Mouse (Mus musculus): ENCODE results near the gene Rps16. TPM values are rescaled to one million over a fixed set of nuclear protein-coding genes. Genes with fewer than 3 reads are reported as not detected.

The Rps16 gene
- polyA plus RNA-seq, 1 experiment: 6,019 TPM

DNA sequence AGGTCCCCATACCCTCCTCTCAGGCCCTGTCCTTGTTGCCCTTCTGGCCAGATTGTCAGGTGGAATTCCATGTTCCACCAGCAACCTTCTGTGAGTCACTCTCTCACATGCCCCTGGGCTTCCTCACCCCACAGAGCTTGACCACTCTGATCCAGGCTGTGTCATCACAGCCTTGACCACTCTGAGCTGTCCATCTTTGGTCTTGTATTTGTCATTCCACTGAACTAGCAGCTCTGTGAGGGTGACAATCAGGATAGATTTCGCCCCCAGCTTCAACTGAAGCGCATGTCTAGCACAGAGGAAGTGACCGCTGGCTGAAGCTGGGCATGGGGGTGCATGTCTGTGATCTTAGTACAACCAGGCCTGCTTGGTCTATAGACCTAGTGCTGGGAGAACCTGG is 39.9 kb downstream of the Rps16 start:
- H3K79me2 ChIP-seq (ENCODE audit: control insufficient read depth, insufficient read depth): peaks cover 40% of the 10 kb centered on the region
- TF ChIP-seq CEBPB (IDR thresholded peaks at IDR 0.05; ENCODE audit: low read depth) (no peak), CTCF (IDR thresholded peaks at IDR 0.05; ENCODE audit: control insufficient read depth, insufficient read depth, insufficient read length) (no peak)
- no peaks in the 10 kb centered on the region for H3K27me3 ChIP-seq (ENCODE audit: control insufficient read depth, insufficient read depth, insufficient read length)
- H3K36me3 ChIP-seq (ENCODE audit: control insufficient read depth, insufficient read depth): peaks cover 28% of the 10 kb centered on the region
- H3ac ChIP-seq (ENCODE audit: control insufficient read depth, insufficient read length, low read depth): no peak overlapping the region
- peaks cover 24% of the 10 kb centered on the region for H3K79me3 ChIP-seq (ENCODE audit: low read depth)
- no peak overlapping the region for H3K4me3 ChIP-seq (ENCODE audit: insufficient read depth, poor library complexity, severe bottlenecking)

DNA sequence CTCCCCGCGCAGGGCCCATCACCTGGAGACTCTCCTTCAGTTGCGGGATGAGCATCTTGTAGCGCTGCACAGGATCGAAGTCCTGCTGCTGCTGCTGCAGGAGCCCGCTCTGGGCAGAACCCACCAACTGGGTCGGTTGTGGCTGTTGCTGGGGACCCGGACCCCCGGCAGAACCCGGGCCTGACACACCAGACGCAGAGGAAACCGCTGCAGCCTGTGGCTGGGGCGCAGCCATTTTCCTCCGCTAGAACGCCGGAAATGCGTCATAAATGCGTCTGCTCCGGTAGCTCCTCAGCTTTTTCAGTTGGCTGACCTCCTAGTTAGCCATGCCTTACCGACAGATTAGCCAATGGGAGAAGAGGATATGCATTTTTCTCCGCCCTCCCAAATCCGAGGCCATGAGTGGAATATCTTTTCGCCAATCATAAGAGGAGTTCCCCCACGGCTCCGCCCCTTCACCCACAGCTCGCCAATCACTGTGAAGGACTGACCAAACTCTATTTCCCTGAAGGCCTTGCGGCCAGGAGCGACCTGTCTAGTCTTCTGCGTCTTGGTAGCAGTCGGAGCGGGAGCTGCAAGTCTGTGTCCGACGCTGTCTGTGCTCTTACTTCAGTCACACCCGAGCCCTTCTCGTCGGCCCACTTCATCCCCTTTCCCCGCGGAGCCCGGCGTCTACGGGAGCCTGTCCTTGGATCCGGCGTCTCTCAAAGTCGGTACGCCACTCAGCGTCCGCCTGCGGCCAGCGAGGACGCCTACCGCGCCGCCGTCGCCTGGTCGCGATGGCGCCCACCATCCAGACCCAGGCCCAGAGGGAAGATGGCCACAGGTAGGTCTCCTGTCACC is 42.2 kb downstream of the Rps16 start, which contains the start of the genes Med29 and Paf1:
TSS of gene Med29 (minus strand) at position 280 of the 843 bp plus-strand sequence.
TSS of gene Paf1 (plus strand) at position 523 of the 843 bp plus-strand sequence.
- peak within 1 kb of the TSS; percentile 94 for H3ac ChIP-seq (ENCODE audit: control insufficient read depth, insufficient read length, low read depth)
- H3K79me3 ChIP-seq (ENCODE audit: low read depth): peaks cover 24% of the 10 kb centered on the region
- no peak for TF ChIP-seq MYOG (IDR thresholded peaks at IDR 0.05; ENCODE audit: control insufficient read depth, extremely low read depth, insufficient read length)
- TF ChIP-seq MYOD1 (IDR thresholded peaks at IDR 0.05; ENCODE audit: control insufficient read depth, insufficient read length, low read depth): no peak
- no peak for TF ChIP-seq MAX (IDR thresholded peaks at IDR 0.05)
- no peak for TF ChIP-seq USF1 (IDR thresholded peaks at IDR 0.05; ENCODE audit: low read depth)
- no peak for TF ChIP-seq FOSL1 (IDR thresholded peaks at IDR 0.05; ENCODE audit: insufficient read depth, low read length, poor library complexity, severe bottlenecking)
- no peak for TF ChIP-seq CEBPB (IDR thresholded peaks at IDR 0.05; ENCODE audit: low read depth)
- TF ChIP-seq CTCF (IDR thresholded peaks at IDR 0.05; ENCODE audit: control insufficient read depth, insufficient read depth, insufficient read length): no peak
- H3K79me2 ChIP-seq (ENCODE audit: control insufficient read depth, insufficient read depth): peaks cover 40% of the 10 kb centered on the region
- peaks cover 41% of the 10 kb centered on the region for H3K36me3 ChIP-seq (ENCODE audit: control insufficient read depth, insufficient read depth)
- peak within 1 kb of the TSS; percentile 79 for H3K4me3 ChIP-seq (ENCODE audit: insufficient read depth, poor library complexity, severe bottlenecking)
- H3K27me3 ChIP-seq (ENCODE audit: control insufficient read depth, insufficient read depth, insufficient read length): no peaks in the 10 kb centered on the region

DNA sequence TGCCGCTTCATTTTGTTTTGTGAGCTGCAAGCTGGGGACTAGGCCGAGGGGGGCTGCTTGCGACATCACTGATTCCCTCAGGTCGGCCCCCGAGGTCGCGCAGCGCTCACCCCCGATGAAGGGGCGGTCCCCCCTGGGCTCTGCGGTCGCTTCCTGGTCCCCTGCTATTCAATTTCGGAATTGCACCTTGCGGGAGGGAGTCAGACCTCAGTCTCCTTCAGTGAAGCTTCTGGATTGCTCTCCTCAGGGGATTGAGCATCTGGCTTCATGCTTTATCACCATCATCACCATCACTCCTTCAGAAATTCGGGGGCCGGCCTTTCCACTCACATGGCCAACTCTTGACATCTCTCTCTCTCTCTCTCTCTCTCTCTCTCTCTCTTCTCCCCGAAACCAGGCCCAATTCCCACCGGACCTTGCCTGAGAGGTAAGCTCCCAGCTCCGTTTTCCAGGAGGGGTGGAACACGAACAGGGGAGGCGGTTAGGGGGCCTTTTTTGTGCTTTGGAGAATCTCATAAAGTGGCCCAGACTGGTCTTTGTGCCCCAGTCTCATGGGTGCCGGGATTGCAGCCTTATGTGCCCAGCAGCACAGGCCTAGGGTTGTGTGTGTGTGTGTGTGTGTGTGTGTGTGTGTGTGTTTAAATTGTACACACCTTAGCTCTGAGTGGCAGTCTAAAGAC is 43.0 kb downstream of the Rps16 start:
- no peaks in the 10 kb centered on the region for H3K27me3 ChIP-seq (ENCODE audit: control insufficient read depth, insufficient read depth, insufficient read length)
- H3K79me2 ChIP-seq (ENCODE audit: control insufficient read depth, insufficient read depth): peaks cover 40% of the 10 kb centered on the region
- TF ChIP-seq CTCF (IDR thresholded peaks at IDR 0.05; ENCODE audit: control insufficient read depth, insufficient read depth, insufficient read length): no peak
- no peak for TF ChIP-seq MAX (IDR thresholded peaks at IDR 0.05)
- TF ChIP-seq FOSL1 (IDR thresholded peaks at IDR 0.05; ENCODE audit: insufficient read depth, low read length, poor library complexity, severe bottlenecking): no peak
- no peak for TF ChIP-seq USF1 (IDR thresholded peaks at IDR 0.05; ENCODE audit: low read depth)
- no peak for TF ChIP-seq MYOG (IDR thresholded peaks at IDR 0.05; ENCODE audit: control insufficient read depth, extremely low read depth, insufficient read length)
- no peak for TF ChIP-seq MYOD1 (IDR thresholded peaks at IDR 0.05; ENCODE audit: control insufficient read depth, insufficient read length, low read depth)
- TF ChIP-seq CEBPB (IDR thresholded peaks at IDR 0.05; ENCODE audit: low read depth): no peak
- peak overlapping the region; percentile 94 for H3ac ChIP-seq (ENCODE audit: control insufficient read depth, insufficient read length, low read depth)
- H3K4me3 ChIP-seq (ENCODE audit: insufficient read depth, poor library complexity, severe bottlenecking): peak overlapping the region; percentile 79
- peaks cover 43% of the 10 kb centered on the region for H3K36me3 ChIP-seq (ENCODE audit: control insufficient read depth, insufficient read depth)
- H3K79me3 ChIP-seq (ENCODE audit: low read depth): peaks cover 24% of the 10 kb centered on the region

DNA sequence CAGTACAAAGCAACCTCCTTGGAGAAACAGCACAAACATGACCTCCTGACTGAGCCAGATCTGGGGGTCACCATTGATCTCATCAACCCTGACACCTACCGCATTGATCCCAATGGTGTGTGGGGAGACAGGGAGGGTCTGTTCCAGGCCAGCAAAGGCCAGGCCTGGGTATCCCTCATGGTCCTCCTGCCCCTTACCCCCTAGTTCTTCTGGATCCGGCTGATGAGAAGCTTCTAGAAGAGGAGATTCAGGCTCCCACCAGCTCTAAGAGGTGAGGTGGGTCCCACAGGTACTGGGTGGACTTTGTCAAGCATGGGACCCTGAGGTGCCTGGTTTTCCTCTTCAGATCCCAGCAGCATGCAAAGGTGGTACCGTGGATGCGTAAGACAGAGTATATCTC is 45.0 kb downstream of the Rps16 start:
- Histone ChIP-seq H3K79me2 (ENCODE audit: control insufficient read depth, insufficient read depth) (peaks cover 35% of the 10 kb centered on the region), H3K27me3 (ENCODE audit: control insufficient read depth, insufficient read depth, insufficient read length) (no peaks in the 10 kb centered on the region), H3K4me3 (ENCODE audit: insufficient read depth, poor library complexity, severe bottlenecking) (no peak overlapping the region), H3K36me3 (ENCODE audit: control insufficient read depth, insufficient read depth) (peaks cover 28% of the 10 kb centered on the region), H3K79me3 (ENCODE audit: low read depth) (peaks cover 19% of the 10 kb centered on the region), H3ac (ENCODE audit: control insufficient read depth, insufficient read length, low read depth) (no peak overlapping the region)
- TF ChIP-seq MYOG (IDR thresholded peaks at IDR 0.05; ENCODE audit: control insufficient read depth, extremely low read depth, insufficient read length): no peak
- TF ChIP-seq USF1 (IDR thresholded peaks at IDR 0.05; ENCODE audit: low read depth): no peak
- no peak for TF ChIP-seq CEBPB (IDR thresholded peaks at IDR 0.05; ENCODE audit: low read depth)
- TF ChIP-seq MYOD1 (IDR thresholded peaks at IDR 0.05; ENCODE audit: control insufficient read depth, insufficient read length, low read depth): no peak

DNA sequence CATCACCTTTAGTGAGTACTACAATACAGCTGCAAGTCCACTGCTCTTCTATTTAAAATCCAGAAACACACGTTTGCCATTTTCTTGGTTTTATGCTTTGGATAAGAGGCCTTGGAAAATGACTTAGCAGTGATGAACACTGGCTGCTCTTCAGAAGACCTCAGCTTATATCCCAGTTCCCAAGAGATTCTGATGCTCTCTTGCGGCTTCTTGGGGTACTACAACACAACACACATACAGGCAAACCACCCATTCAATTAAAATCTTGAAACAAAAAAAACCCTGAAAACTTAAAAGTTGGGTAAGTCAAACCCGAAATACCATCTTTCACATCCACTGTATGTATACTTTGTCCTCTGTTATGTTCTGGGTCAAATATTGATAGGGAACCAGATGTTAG is 47.5 kb downstream of the Rps16 start:
- no peak overlapping the region for H3K4me3 ChIP-seq (ENCODE audit: insufficient read depth, poor library complexity, severe bottlenecking)
- H3K79me3 ChIP-seq (ENCODE audit: low read depth): peaks cover 10% of the 10 kb centered on the region
- H3K79me2 ChIP-seq (ENCODE audit: control insufficient read depth, insufficient read depth): peaks cover 16% of the 10 kb centered on the region
- H3ac ChIP-seq (ENCODE audit: control insufficient read depth, insufficient read length, low read depth): no peak overlapping the region
- no peak for TF ChIP-seq FOSL1 (IDR thresholded peaks at IDR 0.05; ENCODE audit: insufficient read depth, low read length, poor library complexity, severe bottlenecking)
- no peak for TF ChIP-seq MYOD1 (IDR thresholded peaks at IDR 0.05; ENCODE audit: control insufficient read depth, insufficient read length, low read depth)
- no peak for TF ChIP-seq MYOG (IDR thresholded peaks at IDR 0.05; ENCODE audit: control insufficient read depth, extremely low read depth, insufficient read length)
- TF ChIP-seq MAX (IDR thresholded peaks at IDR 0.05): no peak
- TF ChIP-seq CEBPB (IDR thresholded peaks at IDR 0.05; ENCODE audit: low read depth): no peak
- no peak for TF ChIP-seq CTCF (IDR thresholded peaks at IDR 0.05; ENCODE audit: control insufficient read depth, insufficient read depth, insufficient read length)
- TF ChIP-seq USF1 (IDR thresholded peaks at IDR 0.05; ENCODE audit: low read depth): no peak
- no peaks in the 10 kb centered on the region for H3K27me3 ChIP-seq (ENCODE audit: control insufficient read depth, insufficient read depth, insufficient read length)
- H3K36me3 ChIP-seq (ENCODE audit: control insufficient read depth, insufficient read depth): peaks cover 36% of the 10 kb centered on the region
